Mouse (Mus musculus) intestine, embryonic 14.5 days (tissue): ENCODE measurements at regions not wholly inside any gene's neighbourhood (a gene's known extent, or its start where the extent isn't known, plus 50 kb on each side); places are given as distances from the start of the nearest gene placed in this dataset.

ENCODE experiments used
- ATAC-seq: fragments of 200-750 bp; cut with Nextera tagmentation; replicated peaks from 2 replicates; pipeline ENCODE4 v1.8.0; 2017; ENCODE audit warnings: low read depth, moderate number of reproducible peaks, moderate TSS enrichment, moderate library complexity; ENCODE audit not compliant: low FRiP score, low TSS enrichment
- DNase-seq: peaks from one replicate; pipeline ENCODE4 v3.0.0-alpha.2; 2018; ENCODE audit warnings: low spot score
- H3K27ac ChIP-seq: fragments of 300-500 bp; sonication (generic); 2 replicates; pipeline ENCODE4 v1.5.1; 2014; ENCODE audit warnings: low read depth, mild to moderate bottlenecking, control low read depth
- H3K27me3 ChIP-seq: fragments of 300-500 bp; sonication (generic); replicated peaks from 2 replicates; pipeline ENCODE4 v1.6.1; 2014; ENCODE audit warnings: low read length, control low read depth; ENCODE audit not compliant: control insufficient read depth, insufficient read depth
- H3K36me3 ChIP-seq: fragments of 300-500 bp; sonication (generic); 2 replicates; pipeline ENCODE4 v1.6.1; 2014; ENCODE audit warnings: low read length, control low read depth; ENCODE audit not compliant: control insufficient read depth, insufficient read depth
- H3K4me1 ChIP-seq: fragments of 300-500 bp; sonication (generic); replicated peaks from 2 replicates; pipeline ENCODE4 v1.6.1; 2014; ENCODE audit warnings: low read length, control low read depth, mixed read lengths; ENCODE audit not compliant: control insufficient read depth, insufficient read depth
- H3K4me2 ChIP-seq: fragments of 300-500 bp; sonication (generic); 2 replicates; pipeline ENCODE4 v1.6.1; 2014; ENCODE audit warnings: low read length
- H3K4me3 ChIP-seq: fragments of 300-500 bp; sonication (generic); 2 replicates; pipeline ENCODE4 v1.5.1; 2014; ENCODE audit warnings: low read depth, low read length, control low read depth, mixed read lengths
- H3K9ac ChIP-seq: fragments of 300-500 bp; sonication (generic); 2 replicates; pipeline ENCODE4 v1.6.1; 2014; ENCODE audit warnings: mild to moderate bottlenecking, low read length
- H3K9me3 ChIP-seq: fragments of 300-500 bp; sonication (generic); 2 replicates; pipeline ENCODE4 v1.6.1; 2016; ENCODE audit warnings: low read length, control low read depth; ENCODE audit not compliant: control insufficient read depth
- WGBS: fragments of 180-500 bp; shearing (Covaris S2); extraction: QIAGEN DNeasy Blood & Tissue Kit; methylation state at CpG from one replicate; pipeline ENCODE4 v1.1.7; 2014; 5-methylcytosine and 5-hydroxymethylcytosine counted together

- Histone ChIP-seq H3K9ac (no peak overlapping the region), H3K4me3 (no peak overlapping the region), H3K9me3 (no peaks in the 10 kb centered on the region), H3K4me1 (no peaks in the 10 kb centered on the region), H3K27me3 (no peaks in the 10 kb centered on the region), H3K4me2 (no peak overlapping the region), H3K27ac (no peak overlapping the region), H3K36me3 (no peaks in the 10 kb centered on the region)
- DNase-seq: no peak
- WGBS: 79% methylated on average over 6 of the region's 6 CpGs
- no peak for ATAC-seq
Measured at GRCm38 (mm10) chr7:71648314-71648713, 297.0 kb upstream of the Gm10295 start.

- H3K27me3 ChIP-seq: no peaks in the 10 kb centered on the region
- no peak overlapping the region for H3K27ac ChIP-seq
- H3K9ac ChIP-seq: no peak overlapping the region
- no peaks in the 10 kb centered on the region for H3K9me3 ChIP-seq
- no peaks in the 10 kb centered on the region for H3K4me1 ChIP-seq
- DNase-seq (no peak), ATAC-seq (no peak)
- H3K4me2 ChIP-seq: no peak overlapping the region
- 84% methylated on average over 3 of the region's 3 CpGs for WGBS
- no peaks in the 10 kb centered on the region for H3K36me3 ChIP-seq
- no peak overlapping the region for H3K4me3 ChIP-seq
Measured at GRCm38 (mm10) chr7:71646944-71647343, 295.7 kb upstream of the Gm10295 start.

GRCm38 (mm10) chr7:71623048-71623447, 271.8 kb upstream of the Gm10295 start:
- 61% methylated on average over 13 of the region's 13 CpGs for WGBS
- H3K4me2 ChIP-seq: peak overlapping the region; percentile 3; the same call in 1 of the 2 replicates
- H3K27ac ChIP-seq: no peak overlapping the region
- no peak for ATAC-seq
- no peak overlapping the region for H3K4me3 ChIP-seq
- no peaks in the 10 kb centered on the region for H3K9me3 ChIP-seq
- no peaks in the 10 kb centered on the region for H3K36me3 ChIP-seq
- no peak for DNase-seq
- H3K9ac ChIP-seq: no peak overlapping the region
- H3K4me1 ChIP-seq: no peaks in the 10 kb centered on the region
- H3K27me3 ChIP-seq: no peaks in the 10 kb centered on the region

GRCm38 (mm10) chr7:71603159-71603558, 251.9 kb upstream of the Gm10295 start:
- WGBS: 43% methylated on average over 2 of the region's 2 CpGs
- Histone ChIP-seq H3K27ac (no peak overlapping the region), H3K9me3 (no peaks in the 10 kb centered on the region), H3K27me3 (no peaks in the 10 kb centered on the region), H3K9ac (no peak overlapping the region), H3K36me3 (no peaks in the 10 kb centered on the region), H3K4me3 (no peak overlapping the region), H3K4me1 (no peaks in the 10 kb centered on the region), H3K4me2 (no peak overlapping the region)
- no peak for ATAC-seq
- no peak for DNase-seq

GRCm38 (mm10) chr7:71596780-71597179, 245.5 kb upstream of the Gm10295 start:
- ATAC-seq: no peak
- no peak for DNase-seq
- H3K36me3 ChIP-seq: no peaks in the 10 kb centered on the region
- 0 out of 2 replicates have a peak, but pooled peaks cover 3% of the 10 kb centered on the region for H3K4me1 ChIP-seq
- no peaks in the 10 kb centered on the region for H3K9me3 ChIP-seq
- no peak overlapping the region for H3K9ac ChIP-seq
- H3K4me3 ChIP-seq: no peak overlapping the region
- no peaks in the 10 kb centered on the region for H3K27me3 ChIP-seq
- no peak overlapping the region for H3K4me2 ChIP-seq
- H3K27ac ChIP-seq: no peak overlapping the region
- WGBS: 90% methylated on average over 3 of the region's 3 CpGs

- DNase-seq: no peak
- Histone ChIP-seq H3K4me1 (0 out of 2 replicates have a peak, but pooled peaks cover 3% of the 10 kb centered on the region), H3K27ac (no peak overlapping the region), H3K9ac (no peak overlapping the region), H3K27me3 (no peaks in the 10 kb centered on the region), H3K4me3 (no peak overlapping the region), H3K36me3 (no peaks in the 10 kb centered on the region), H3K9me3 (no peaks in the 10 kb centered on the region), H3K4me2 (no peak overlapping the region)
- no peak for ATAC-seq
- 78% methylated on average over 5 of the region's 5 CpGs for WGBS
Measured at GRCm38 (mm10) chr7:71587626-71588025, 236.3 kb upstream of the Gm10295 start.

- ATAC-seq (no peak), DNase-seq (no peak)
- Histone ChIP-seq H3K9ac (no peak overlapping the region), H3K27ac (no peak overlapping the region), H3K4me3 (no peak overlapping the region), H3K9me3 (no peaks in the 10 kb centered on the region), H3K36me3 (no peaks in the 10 kb centered on the region), H3K4me1 (no peaks in the 10 kb centered on the region), H3K4me2 (no peak overlapping the region), H3K27me3 (no peaks in the 10 kb centered on the region)
- 43% methylated on average over 1 of the region's 1 CpGs for WGBS
Measured at GRCm38 (mm10) chr7:71583443-71584055, 232.3 kb upstream of the Gm10295 start.

GRCm38 (mm10) chr7:71581746-71582145, 230.5 kb upstream of the Gm10295 start:
- H3K36me3 ChIP-seq: no peaks in the 10 kb centered on the region
- no peak overlapping the region for H3K9ac ChIP-seq
- H3K9me3 ChIP-seq: no peaks in the 10 kb centered on the region
- H3K4me3 ChIP-seq: no peak overlapping the region
- DNase-seq: peak; percentile 72
- H3K4me1 ChIP-seq: no peaks in the 10 kb centered on the region
- 22% methylated on average over 3 of the region's 3 CpGs for WGBS
- H3K4me2 ChIP-seq: no peak overlapping the region
- no peak for ATAC-seq
- no peaks in the 10 kb centered on the region for H3K27me3 ChIP-seq
- H3K27ac ChIP-seq: no peak overlapping the region

- no peaks in the 10 kb centered on the region for H3K4me1 ChIP-seq
- H3K9ac ChIP-seq: no peak overlapping the region
- H3K27me3 ChIP-seq: no peaks in the 10 kb centered on the region
- 53% methylated on average over 2 of the region's 2 CpGs for WGBS
- H3K4me2 ChIP-seq: no peak overlapping the region
- no peak overlapping the region for H3K4me3 ChIP-seq
- H3K9me3 ChIP-seq: no peaks in the 10 kb centered on the region
- H3K36me3 ChIP-seq: no peaks in the 10 kb centered on the region
- ATAC-seq (no peak), DNase-seq (no peak)
- H3K27ac ChIP-seq: no peak overlapping the region
Measured at GRCm38 (mm10) chr7:71560296-71560936, 209.1 kb upstream of the Gm10295 start.
